Mouse (Mus musculus) embryo, embryonic 9.5 days (tissue): ENCODE data around the gene Ciao1.
"Not testable (repeated sequence)": the region's sequence is repeated elsewhere in the genome, so short reads cannot be mapped to it uniquely, and the experiment has no call there.

Experiments used
- DNase-seq: peaks from one replicate; pipeline ENCODE4 v3.0.0-alpha.2; 2017; ENCODE audit errors: extremely low spot score

The Ciao1 gene

GRCm38 (mm10) chr2:127250291-127251008 is 2.8 kb upstream of the Ciao1 start:
- DNase-seq: no peak

DNA sequence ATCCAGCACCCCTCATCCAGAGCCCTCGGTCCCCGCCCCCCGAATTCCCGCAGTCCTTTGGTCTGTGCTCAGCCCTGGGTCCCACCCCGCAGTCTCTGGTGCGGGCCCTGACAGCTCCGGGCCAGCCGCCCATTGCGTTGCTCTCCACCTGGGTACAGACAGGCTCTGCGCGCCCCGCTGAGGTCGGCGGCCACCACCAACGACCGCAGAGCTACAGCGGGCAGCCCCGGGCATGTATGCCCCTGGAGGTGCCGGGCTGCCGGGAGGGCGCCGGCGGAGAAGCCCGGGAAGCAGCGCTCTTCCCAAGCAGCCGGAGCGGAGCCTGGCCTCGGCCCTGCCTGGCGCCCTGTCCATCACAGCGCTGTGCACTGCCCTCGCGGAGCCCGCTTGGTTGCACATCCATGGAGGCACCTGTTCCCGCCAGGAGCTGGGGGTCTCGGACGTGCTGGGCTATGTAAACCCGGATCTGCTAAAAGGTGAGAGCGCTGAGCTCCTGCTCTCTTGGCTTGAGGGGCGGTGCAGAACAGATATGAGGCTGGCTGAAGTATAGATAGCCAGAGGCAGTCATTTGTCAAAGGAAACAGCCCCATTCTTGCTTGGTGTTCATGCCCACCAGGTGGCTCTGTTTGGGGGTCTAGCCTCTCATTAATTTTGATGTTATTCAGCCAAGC is 853 bp upstream of the Ciao1 start:
- no peak for DNase-seq

- no peak for DNase-seq
Observed at GRCm38 (mm10) chr2:127240065-127240464, 7.6 kb downstream of the Ciao1 start.

DNA sequence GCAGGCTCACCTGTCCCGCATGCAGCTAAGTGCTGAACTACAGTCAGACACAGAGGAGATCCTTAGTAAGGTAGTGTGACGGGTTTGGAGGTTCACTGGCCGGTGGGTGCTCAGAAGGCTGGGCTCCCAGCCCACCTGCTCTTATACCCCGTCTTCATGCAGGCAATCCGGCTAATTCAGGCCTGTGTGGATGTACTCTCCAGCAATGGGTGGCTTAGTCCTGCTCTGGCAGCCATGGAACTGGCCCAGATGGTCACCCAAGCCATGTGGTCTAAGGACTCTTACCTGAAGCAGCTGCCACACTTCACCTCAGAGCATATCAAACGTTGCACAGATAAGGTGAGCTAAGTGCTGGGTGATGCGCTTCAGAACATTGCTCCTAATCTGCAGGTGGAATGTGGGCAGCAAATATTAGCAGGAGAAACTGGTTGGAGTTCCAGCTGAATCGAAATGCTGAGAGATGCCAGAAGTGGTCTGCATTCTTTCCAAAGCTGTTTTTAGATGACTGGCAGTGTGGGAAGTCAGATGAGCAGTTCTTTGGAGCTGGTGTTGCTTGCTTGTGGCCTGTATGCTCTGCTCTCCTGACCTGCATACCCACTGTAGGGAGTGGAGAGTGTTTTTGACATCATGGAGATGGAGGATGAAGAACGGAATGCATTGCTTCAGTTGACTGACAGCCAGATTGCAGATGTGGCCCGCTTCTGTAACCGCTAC is 9.6 kb downstream of the Ciao1 start:
- DNase-seq: no peak

DNA sequence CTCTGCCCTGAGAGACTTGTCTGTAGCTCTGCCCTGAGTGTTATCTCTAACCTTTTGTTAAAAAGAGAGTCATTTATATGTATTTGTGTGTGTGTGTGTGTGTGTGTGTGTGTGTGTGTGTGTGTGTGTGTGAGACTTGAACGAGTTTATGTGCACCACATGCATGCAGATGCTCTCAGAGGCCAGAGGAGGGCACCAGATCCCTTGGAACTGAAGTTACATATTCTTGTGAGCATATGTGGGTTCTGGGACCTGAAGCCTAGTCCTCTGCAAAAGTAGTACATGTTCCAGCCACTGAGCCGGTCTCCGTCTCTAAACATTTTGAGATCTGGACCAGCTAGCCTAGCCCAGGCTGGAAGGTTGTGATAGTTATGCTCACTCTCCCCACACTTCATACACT is 22.4 kb downstream of the Ciao1 start:
- no peak for DNase-seq

- no peak for DNase-seq
Observed at GRCm38 (mm10) chr2:127217746-127218145, 29.9 kb downstream of the Ciao1 start.

DNA sequence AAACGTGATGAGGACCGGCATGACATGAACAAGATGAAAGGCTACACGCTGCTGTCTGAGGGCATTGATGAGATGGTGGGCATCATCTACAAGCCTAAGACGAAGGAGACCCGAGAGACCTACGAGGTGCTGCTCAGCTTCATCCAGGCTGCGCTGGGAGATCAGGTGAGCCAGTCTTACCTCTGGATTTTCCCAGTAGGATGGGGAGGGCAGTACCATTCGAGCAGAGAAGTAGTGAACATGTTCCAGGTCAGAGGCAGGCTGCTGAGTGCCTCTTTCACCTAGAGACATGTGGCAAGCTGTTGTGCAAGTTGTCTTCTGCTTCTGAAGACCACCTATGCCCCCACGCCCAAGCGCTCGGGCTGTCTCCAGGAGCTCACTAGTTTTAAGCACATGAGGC is 36.9 kb downstream of the Ciao1 start:
- DNase-seq: no peak

DNA sequence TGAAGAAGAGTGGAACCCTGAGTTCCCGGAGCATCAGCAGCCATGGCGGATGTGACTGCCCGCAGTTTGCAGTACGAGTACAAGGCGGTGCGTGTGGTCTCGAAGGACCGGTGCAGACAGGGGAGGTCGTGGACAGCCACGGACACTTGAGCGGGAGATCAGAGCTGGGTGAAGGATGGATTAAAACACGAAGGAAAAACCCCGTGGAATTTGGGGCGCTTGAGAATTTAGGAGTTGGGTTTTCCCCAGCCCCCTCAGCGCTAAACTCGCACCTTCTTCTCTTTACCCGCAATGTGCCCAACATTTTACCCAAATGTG is 39.2 kb downstream of the Ciao1 start:
- no peak for DNase-seq

DNA sequence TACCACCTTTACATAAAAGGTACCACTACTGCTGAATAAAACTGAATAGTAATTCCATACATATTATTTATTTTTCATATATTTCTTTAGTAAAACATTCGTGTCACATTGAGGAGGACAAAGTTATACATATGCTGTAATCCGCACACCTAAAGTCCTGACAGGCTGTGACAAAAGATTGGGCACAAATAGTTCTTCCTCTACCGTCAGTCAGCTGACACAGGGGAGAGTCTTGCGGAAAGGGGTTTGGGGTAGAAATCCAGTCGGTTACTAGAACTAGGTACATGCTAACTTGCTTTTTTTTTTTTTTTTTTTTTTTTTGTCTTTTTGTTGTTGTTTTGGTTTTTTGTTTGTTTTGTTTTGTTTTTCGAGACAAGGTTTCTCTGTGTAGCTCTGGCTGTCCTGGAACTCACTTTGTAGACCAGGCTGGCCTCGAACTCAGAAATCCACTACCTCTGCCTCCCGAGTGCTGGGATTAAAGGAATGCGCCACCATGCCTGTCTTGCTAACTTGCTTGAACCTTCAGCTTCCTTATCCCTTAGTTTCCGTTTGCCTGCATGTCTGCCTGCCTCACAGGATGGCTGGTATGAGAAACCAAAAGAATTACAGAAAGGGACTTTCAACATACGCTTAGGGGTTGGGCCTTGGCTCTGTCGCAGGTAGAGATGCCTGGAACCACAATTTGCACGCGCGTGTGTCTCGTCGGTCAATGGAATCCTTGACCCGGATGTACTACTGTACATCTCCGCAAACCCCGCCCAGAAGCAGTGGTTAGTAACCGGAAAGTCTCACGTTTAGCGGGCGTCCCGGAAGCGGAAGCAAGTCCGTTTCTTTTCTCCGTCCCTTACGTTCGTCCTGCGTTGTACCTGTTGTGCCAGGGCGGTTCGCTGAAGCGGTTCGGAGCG is 39.8 kb downstream of the Ciao1 start, which contains the start of the genes 1810024B03Rik and Snrnp200:
Gene 1810024B03Rik (minus strand): TSS at position 734 of the 905 bp plus-strand sequence.
Gene Snrnp200 (plus strand): TSS at position 840 of the 905 bp plus-strand sequence.
- DNase-seq: peak; percentile 92

DNA sequence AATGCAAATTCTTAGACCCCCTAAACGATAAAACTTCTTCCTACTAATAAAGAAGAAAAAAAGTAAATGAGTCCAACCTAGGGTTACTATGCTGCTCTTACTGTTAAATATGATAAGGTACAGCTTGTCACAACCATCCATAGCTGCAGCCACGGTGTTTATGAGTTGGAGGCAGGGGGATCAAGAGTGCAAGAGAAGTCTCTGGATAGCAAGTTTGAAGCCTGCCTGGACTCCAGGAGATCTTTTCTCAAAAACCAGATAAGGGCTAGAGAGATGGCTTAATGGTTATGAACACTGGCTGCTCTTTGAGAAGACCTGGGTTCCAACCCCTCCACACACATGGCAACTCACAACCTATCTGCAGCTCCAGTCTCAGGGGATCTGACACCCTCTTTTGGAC is 40.7 kb downstream of the Ciao1 start:
- no peak for DNase-seq

GRCm38 (mm10) chr2:127205936-127206335 is 41.7 kb downstream of the Ciao1 start:
- not testable (repeated sequence) for DNase-seq

DNA sequence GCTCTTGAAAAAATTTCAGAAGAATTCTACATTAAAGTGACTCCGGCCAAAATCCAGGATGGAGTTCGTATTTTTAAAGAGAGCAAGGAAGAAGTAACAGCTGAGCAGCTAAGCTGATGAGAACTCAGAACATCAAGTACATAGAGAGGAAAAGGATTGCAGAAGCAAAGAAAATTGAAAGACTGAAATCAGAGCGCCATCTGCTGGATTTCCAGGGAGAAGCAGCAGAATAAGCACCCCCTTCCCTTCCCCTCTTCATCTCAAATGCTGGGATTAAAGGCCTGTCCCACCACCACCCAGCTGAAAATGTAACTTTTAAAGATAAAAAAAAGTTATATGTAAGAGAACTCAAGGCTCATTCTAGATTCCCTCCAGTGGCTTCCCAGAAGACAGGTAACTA is 42.7 kb downstream of the Ciao1 start:
- DNase-seq: peak; percentile 58
